8 mouse cellular contexts compared by ENCODE assay signal in genomic region chr5:115845635-115846174, GRCm38 (mm10). TPM values are rescaled to one million over a fixed set of nuclear protein-coding genes. Genes with fewer than 3 reads are reported as not detected.
DNase-seq lines count a peak whose midpoint lies in the region; ATAC-seq and TF ChIP-seq lines count a peak whose summit lies in the region.

No protein-coding gene starts in this region.

- no peaks in the 10 kb centered on the region for H3K27me3 ChIP-seq in spleen, adult 2 months (ENCODE audit: control insufficient read depth, insufficient read depth, low read length)
- no peaks in the 10 kb centered on the region for H3K27me3 ChIP-seq in forebrain, embryonic 13.5 days
- no peaks in the 10 kb centered on the region for H3K27me3 ChIP-seq in limb, embryonic 15.5 days
- no peaks in the 10 kb centered on the region for H3K27me3 ChIP-seq in stomach, postnatal 0 days (ENCODE audit: control insufficient read depth, insufficient read depth, low read length)

- no peak for ATAC-seq in forebrain, embryonic 13.5 days
- no peak for ATAC-seq in limb, embryonic 15.5 days (ENCODE audit: insufficient number of reproducible peaks, low FRiP score, low TSS enrichment, low read depth)
- ATAC-seq in stomach, postnatal 0 days (ENCODE audit: low FRiP score, low TSS enrichment): no peak

- TF ChIP-seq EP300 in stomach, postnatal 0 days (optimal IDR thresholded peaks at IDR 0.05): no peak

- peaks cover 3% of the 10 kb centered on the region; the same call in 1 of the 2 replicates for H3K4me1 ChIP-seq in spleen, adult 2 months (ENCODE audit: control insufficient read depth, insufficient read depth, insufficient read length)
- peaks cover 49% of the 10 kb centered on the region for H3K4me1 ChIP-seq in forebrain, embryonic 13.5 days
- peaks cover 24% of the 10 kb centered on the region for H3K4me1 ChIP-seq in limb, embryonic 15.5 days
- H3K4me1 ChIP-seq in stomach, postnatal 0 days (replicated peaks; ENCODE audit: control insufficient read depth, insufficient read depth): peaks cover 5% of the 10 kb centered on the region; the same call in 1 of the 2 replicates

- DNase-seq in spleen, adult 2 months (ENCODE audit: low read depth in 1 of 2, low spot score in 2 of 2): no peak
- DNase-seq in spleen, adult 18-20 months: no peak
- DNase-seq in stomach, postnatal 0 days (ENCODE audit: low spot score): no peak
- no peak for DNase-seq in adrenal gland, adult (ENCODE audit: inconsistent age in 2 of 2, low spot score in 1 of 2)
- no peak for DNase-seq in spleen, adult 12 weeks (ENCODE audit: low spot score)
- DNase-seq in right cerebral cortex, postnatal 36 days (ENCODE audit: low spot score in 2 of 2): no peak

- 43% methylated on average over 8 of the region's 8 CpGs for WGBS in spleen, adult 2 months
- WGBS in forebrain, embryonic 13.5 days: 27% methylated on average over 8 of the region's 8 CpGs
- WGBS in limb, embryonic 15.5 days: 35% methylated on average over 8 of the region's 8 CpGs
- WGBS in stomach, postnatal 0 days: 27% methylated on average over 8 of the region's 8 CpGs

- H3K9ac ChIP-seq in forebrain, embryonic 13.5 days: peak overlapping the region; percentile 81
- H3K9ac ChIP-seq in limb, embryonic 15.5 days: peak overlapping the region; percentile 66
- peak overlapping the region; percentile 59 for H3K9ac ChIP-seq in stomach, postnatal 0 days (ENCODE audit: low read length)

- no peaks in the 10 kb centered on the region for H3K9me3 ChIP-seq in forebrain, embryonic 13.5 days (replicated peaks)
- H3K9me3 ChIP-seq in limb, embryonic 15.5 days: no peaks in the 10 kb centered on the region
- no peaks in the 10 kb centered on the region for H3K9me3 ChIP-seq in stomach, postnatal 0 days (ENCODE audit: control insufficient read depth, low read length)

- H3K4me2 ChIP-seq in forebrain, embryonic 13.5 days: peak overlapping the region; percentile 93
- H3K4me2 ChIP-seq in limb, embryonic 15.5 days: peak overlapping the region; percentile 98
- peak overlapping the region; percentile 95 for H3K4me2 ChIP-seq in stomach, postnatal 0 days (replicated peaks; ENCODE audit: low read depth)

- H3K36me3 ChIP-seq in spleen, adult 2 months (ENCODE audit: control insufficient read depth, insufficient read depth, low read length): no peaks in the 10 kb centered on the region
- H3K36me3 ChIP-seq in forebrain, embryonic 13.5 days (ENCODE audit: poor library complexity, severe bottlenecking): peaks cover 10% of the 10 kb centered on the region
- no peaks in the 10 kb centered on the region for H3K36me3 ChIP-seq in limb, embryonic 15.5 days
- H3K36me3 ChIP-seq in stomach, postnatal 0 days (ENCODE audit: control insufficient read depth, insufficient read depth, low read length): no peaks in the 10 kb centered on the region

- no peak overlapping the region for H3K27ac ChIP-seq in spleen, adult 2 months (ENCODE audit: insufficient read depth, low read length)
- no peak overlapping the region for H3K27ac ChIP-seq in forebrain, embryonic 13.5 days
- no peak overlapping the region for H3K27ac ChIP-seq in limb, embryonic 15.5 days
- no peak overlapping the region; the same call in 1 of the 2 replicates for H3K27ac ChIP-seq in stomach, postnatal 0 days (replicated peaks)

- peak overlapping the region; percentile 79; the same call in 1 of the 2 replicates for H3K4me3 ChIP-seq in spleen, adult 2 months (ENCODE audit: extremely low read depth, insufficient read depth, insufficient read length)
- H3K4me3 ChIP-seq in forebrain, embryonic 13.5 days: peak overlapping the region; percentile 78
- peak overlapping the region; percentile 69 for H3K4me3 ChIP-seq in limb, embryonic 15.5 days
- H3K4me3 ChIP-seq in stomach, postnatal 0 days (ENCODE audit: low read depth, low read length): peak overlapping the region; percentile 65

- no peak for TF ChIP-seq POLR2A in spleen, adult 2 months (IDR thresholded peaks at IDR 0.05; ENCODE audit: low read depth, low read length)

- no peak for TF ChIP-seq CTCF in spleen, adult 2 months (IDR thresholded peaks at IDR 0.05; ENCODE audit: extremely low read depth, insufficient read depth, insufficient read length, insufficient replicate concordance)
- no peak for TF ChIP-seq CTCF in stomach, postnatal 0 days (IDR thresholded peaks at IDR 0.05; ENCODE audit: low read depth)

RNA-seq across cellular contexts. Expression of gene Cit, which starts 0.6 kb away (rescaled TPM):
- polyA plus RNA-seq in spleen, adult 2 months (2012; rRNA removed): 6.3 and 7.8 TPM in 2 replicates
- 30.8 and 31.3 TPM in 2 replicates for polyA plus RNA-seq in forebrain, embryonic 13.5 days (2015; fragmentation: Nextera tagmentation; extraction: Ambion mirVana)
- 22.2 and 22.8 TPM in 2 replicates for polyA plus RNA-seq in limb, embryonic 15.5 days (2015; fragmentation: Nextera tagmentation; extraction: Ambion mirVana)
- polyA plus RNA-seq in stomach, postnatal 0 days (2015; fragmentation: Nextera tagmentation; extraction: Ambion mirVana): 4.1 and 5.4 TPM in 2 replicates
